Mouse (Mus musculus) gastrocnemius, postnatal 25 days (tissue): Measurements from ENCODE around the gene Pced1b. TPM values are rescaled to one million over a fixed set of nuclear protein-coding genes. Genes with fewer than 3 reads are reported as not detected.

Experiments
- DNase-seq: peaks from one replicate; pipeline ENCODE4 v3.0.0; 2022
- total RNA-seq, 2 experiments: library from RNA; stranded (reverse); gene quantifications; 1 replicate in 1 of 2; 2 replicates in 1 of 2; pipeline ENCODE4 v1.2.3; 2021

Gene Pced1b
- total RNA-seq, 2 experiments from 2014 or later = 0.87 to 1.2 TPM

DNA sequence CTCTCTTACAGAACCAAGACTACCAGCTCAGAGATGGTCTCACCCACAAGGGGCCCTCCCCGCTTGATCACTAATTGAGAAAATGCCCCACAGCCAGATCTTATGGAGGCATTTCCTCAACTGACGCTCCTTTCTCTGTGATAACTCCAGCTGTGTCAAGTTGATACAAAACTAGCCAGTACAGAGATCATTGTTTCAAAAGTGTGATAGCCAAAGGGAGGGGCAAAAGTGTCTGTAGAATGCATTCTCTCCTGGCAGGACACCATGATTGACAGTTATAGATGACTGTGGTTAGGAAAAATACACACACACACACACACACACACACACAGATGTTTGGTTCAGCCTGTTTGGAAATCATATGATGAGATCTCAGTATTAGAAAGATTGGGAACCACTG is 150.9 kb downstream of the Pced1b start:
- DNase-seq = no peak

DNA sequence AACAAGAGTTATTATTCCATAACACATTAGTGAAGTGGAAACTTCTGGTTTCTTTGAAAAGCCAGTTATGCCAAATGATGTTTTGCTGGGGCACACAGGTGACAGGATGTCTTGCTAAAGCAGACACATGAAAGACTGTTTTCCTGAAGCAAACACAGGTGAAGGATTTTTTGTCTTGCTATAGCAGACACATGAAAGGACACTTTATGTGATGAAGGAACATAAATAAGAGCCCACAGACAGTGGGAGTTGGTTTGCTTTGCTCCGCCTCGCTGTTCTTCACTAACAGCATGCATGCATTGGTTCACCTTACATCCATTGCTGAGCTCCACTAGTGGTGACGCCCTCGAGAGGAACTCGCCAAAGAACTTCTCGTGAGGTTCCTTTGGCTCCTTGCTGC is 154.0 kb downstream of the Pced1b start:
- no peak for DNase-seq

DNA sequence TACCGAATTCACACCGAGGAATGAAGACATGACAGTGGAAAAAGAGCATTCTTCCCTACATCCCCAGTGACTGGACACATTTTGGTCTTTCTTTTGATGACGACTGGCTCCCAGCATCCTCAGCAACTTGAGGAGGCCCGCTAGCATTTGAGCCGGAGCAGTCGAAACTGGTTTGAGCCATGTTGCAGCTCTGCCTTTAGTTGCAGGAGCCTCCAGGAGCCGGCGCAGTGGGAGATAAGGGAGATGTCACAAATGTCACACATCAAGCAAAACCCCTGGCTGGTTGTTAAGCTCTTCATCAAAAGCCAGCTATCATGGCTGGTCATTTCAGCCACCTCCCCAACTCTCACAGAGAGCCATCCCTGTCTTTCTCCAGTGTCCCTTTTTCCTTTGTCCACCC is 157.6 kb downstream of the Pced1b start:
- DNase-seq = no peak

DNA sequence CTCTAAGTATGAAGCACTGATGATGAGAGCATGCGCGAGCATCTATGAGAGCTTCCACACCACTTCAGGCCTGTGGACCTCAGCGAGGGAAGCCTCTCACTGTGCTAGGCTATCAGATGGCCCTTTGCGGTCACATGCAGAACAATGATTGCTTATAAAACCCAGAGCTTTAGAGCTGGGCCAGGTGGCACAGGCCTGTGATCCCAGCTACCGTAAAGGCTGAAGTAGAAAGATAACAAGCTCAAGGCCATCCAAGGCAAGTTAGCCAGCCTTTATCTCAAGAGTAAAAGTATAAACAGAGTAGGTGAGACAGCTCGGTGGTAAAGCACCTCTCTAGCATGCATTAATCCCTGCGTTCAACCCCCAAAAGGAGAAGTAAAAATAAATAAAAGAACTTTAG is 158.1 kb downstream of the Pced1b start:
- DNase-seq = no peak

DNA sequence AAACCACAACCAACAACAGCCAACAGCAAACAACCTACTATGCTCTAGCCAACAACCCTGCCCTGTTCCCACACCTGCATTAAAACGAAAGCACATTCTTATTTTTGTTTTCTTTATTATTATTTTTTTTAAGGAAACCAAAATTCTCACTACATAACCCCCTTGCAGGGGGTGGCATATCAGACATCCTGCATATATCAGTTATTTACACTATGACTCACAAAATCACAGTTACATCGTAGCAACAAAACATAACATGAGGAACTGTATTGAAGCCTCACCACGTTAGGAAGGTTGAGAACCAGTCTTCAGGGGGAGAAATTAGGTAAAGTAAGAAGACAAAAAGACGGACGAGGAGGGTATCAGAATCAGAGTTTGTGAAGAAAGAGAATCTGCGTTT is 159.2 kb downstream of the Pced1b start:
- DNase-seq = no peak

DNA sequence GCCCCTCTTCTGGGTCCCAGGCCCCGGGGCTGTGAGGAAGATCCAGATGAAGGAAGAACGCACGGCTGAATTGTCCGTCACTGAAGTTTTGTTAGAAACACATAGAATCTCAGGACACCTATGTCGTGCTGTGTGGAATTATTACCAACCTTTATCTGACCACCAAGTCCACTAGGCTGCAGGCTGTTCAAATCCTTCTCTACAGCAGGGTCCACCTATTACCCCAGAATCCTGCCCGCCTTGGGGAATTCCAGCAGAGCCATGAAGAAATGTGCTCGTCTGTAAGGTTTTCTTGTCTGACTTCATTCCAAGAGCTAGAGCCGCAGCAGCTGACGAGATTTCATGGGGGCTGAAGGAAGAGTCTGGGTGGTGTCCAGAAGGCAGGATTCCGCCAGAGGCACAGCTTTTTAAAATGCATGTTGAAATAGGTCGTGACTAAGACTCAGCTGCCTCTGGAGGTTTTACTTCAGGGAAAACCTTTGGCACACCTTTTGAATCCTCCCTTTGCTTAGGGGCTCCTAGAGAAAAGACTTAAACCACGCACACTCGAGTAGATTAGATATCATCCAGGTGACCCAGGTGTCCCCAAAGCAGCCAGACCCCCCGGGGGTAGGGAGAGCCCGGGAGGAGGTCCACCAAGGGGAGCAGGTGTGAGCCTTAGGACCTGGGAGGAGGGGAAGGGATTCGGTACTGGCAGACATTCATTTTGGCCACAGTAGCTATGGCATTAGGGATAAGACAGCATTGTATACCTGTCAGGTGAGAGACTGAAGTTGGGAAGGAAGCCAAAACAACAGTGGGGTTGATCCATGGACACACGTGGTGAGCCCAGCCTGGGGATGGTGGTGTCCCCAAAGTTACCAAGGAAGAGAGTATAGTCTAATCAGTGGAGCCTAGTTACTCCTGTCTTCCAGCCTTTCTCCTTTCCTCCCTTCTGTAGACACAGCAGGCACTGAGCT is 160.9 kb downstream of the Pced1b start:
- DNase-seq = peak; percentile 10

DNA sequence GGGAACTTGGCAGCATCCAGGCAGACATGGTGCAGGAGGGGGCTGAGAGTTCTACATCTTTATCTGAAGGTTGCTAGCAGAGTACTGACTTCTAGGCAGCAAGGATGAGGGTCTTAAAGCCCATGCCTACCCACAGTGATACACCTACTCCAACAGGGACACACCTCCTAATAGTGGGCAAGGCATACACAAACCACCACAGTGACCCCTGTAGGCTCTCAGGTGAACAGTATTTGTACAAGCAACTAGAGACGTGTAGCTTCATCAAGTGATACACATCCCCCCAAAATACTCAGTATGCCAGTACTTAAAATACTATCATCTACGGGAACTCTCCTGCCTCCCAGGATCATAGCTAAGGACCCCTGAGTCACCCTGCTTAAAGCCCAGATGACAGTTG is 164.2 kb downstream of the Pced1b start:
- DNase-seq = no peak

DNA sequence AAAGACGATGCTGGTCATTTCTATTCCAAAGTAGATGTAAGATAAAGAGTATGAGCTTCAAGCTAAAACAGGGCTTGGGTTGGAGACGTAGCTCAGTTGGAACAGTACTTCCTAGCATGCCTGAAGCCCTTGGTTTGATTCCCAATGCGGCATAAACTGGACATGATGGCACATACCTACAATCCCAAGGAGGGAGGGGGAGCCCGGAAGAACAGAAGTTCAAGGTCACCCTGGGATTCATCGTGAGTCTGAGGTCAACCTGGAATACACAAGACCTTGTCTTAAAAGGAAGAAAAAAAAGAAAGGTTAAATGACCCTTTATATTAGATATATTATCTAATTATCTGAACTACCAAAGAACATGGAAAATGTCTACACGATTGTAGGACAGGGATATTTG is 164.8 kb downstream of the Pced1b start:
- DNase-seq = no peak

DNA sequence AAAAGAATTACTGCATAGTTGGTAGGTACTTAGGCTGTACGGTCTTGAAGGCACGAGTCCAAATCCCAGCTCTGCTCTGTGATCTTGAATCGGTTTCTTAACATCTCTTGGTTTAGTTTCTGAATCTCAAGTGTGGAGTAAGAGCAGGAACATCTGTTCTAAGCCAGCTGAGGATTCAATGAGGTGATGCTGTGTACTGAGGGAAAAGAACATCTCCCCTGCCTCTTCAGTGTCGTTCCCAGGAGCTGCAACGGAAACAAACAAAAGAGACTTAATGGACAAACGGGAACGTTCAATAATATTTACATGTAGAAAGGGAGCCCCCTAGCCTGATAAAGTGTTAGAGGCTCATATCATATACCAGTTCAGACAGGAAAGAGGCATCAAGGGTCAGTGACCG is 165.4 kb downstream of the Pced1b start:
- DNase-seq = no peak

DNA sequence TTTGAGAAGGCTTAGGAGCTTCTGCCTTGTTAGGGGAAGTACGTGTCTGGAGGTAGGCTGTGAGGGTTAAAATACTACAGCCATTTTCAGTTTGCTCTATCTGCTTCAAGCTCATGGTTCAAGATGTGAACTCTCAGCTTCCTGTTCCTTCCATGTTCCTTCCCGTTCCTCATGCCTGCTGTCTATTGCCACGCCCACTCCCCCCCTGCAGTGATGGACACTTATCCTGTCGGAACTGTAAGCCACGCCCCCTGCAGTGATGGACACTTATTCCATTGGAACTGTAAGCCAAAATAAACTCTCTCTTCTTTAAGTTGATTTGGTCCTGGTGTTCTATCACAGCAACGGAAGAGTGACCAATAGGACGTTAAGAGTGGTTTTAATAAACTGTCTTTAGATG is 166.0 kb downstream of the Pced1b start:
- no peak for DNase-seq

DNA sequence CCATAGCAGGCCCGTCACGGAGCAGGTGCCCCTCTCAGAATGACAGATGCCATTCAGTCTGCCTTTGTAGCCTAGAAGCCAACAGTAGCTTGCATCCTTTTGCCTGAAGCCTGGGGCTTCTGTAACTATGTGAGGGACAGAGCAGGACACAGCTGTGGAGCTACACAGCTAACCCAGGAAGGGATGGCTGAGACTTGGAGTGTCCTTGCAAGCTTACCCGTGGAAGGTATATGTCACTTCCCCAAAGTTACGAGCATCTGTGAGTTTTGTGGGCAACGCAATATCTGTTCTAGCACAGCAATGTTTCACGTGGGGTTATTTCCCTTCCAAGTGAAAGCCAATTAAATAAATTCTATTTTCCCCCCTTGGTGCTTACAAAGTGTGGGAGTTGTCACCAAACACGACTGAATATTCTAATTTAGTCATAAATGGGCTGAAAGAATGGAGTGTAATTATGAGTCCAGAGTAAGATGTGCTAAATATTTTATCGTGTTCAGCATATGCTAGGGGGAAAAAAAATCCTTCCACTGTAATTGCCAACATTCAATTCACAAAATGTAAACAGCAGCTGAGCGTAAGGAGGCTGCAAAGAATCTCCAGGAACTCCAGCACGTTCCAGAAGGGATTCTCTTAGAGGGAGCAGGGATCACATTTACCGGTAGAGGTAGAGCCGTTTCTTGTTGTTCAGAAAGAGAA is 168.0 kb downstream of the Pced1b start:
- DNase-seq = no peak

DNA sequence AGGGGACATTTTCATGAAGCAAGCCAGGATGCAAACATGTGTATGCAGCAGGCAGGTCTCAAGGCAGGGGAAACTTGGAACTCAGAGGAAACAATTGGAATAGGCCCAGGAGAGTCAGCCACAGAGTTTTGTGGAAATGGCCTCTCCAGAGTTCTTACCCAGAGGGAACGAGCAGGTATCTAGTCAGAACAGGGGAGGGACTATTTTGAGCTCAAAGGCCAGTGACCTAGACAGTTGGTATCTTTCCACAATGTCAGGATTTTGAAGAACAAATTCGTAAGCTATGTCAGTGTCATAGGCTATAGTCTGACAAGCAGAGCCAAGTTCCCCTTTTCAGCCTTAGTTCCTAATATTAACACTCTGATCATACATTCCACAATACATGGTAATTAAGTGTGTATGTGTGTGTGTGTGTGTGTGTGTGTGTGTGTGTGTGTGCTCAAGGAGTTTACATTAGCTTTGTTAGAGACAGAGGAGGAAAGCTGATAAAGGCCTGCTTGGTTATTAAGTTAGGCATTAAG is 168.6 kb downstream of the Pced1b start:
- DNase-seq = no peak

DNA sequence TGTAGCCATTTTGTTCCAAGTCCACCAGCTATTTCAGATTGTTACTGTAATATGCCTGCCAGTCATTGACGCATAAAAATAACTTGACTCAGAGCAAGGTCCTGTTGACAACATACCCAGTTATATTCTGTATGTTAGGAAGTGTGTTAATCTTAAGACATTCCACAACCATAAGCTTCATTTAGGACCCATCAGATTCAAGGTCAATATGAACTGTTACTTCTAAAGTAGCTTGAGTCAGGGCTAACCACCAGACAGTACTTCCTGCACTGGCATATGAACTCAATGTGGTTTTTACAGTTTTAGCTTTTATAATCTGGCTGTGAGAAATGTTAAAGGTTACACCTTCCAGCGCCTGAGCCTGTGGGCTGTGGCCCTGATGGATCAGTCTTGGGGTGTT is 173.4 kb downstream of the Pced1b start:
- no peak for DNase-seq

DNA sequence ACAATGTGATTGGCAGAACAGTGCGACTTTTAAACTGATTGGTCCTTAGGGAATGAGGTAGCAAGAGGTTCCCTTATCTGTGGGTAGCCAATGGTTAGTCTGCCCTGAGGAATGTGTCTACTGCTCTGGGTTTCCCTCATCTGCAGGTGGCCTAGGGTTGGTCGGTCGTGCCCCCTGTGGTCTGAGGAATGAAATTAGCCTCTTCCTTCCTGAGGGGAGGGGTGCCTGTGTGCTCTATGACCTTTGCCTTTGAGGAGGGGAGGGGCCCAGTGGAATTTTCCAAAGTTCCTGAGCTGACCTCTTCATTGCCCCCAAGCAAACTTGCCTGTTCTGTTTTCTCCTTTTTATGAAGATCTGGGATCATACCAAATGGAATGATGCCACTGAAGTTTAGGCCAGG is 174.6 kb downstream of the Pced1b start:
- DNase-seq = no peak

DNA sequence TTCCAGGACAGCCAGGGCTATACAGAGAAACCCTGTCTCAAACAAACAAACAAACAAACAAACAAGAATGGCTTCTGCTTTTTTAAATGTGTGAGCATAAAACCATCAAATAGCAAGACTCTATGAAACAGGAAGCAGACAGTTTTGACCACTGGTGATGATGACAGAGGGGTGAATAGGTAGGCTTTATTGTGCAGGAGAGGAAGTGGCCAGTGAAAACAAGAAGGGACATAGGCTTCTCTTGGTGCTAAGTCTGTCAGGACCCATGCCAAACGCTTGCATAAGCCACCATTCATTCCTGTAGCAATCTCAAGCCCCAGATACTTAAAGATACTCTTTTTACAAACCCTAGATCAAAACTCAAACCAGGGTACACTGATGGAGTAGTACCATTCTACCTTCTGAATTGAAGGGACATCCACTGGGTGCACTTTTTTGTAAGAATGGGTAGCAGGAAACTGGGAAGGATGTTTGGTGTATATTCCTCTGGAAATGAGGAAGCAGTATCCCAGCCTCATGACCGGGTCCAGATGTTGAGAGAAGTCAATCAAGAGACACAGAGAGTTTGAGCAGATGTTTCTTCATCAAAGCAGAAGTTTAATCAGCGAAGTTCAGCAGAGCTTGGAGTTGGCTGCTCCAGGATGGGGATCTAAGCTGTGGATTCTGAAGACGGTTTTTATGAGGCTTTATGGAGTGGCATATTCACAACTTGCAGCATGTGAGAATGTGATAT is 175.5 kb downstream of the Pced1b start:
- no peak for DNase-seq

DNA sequence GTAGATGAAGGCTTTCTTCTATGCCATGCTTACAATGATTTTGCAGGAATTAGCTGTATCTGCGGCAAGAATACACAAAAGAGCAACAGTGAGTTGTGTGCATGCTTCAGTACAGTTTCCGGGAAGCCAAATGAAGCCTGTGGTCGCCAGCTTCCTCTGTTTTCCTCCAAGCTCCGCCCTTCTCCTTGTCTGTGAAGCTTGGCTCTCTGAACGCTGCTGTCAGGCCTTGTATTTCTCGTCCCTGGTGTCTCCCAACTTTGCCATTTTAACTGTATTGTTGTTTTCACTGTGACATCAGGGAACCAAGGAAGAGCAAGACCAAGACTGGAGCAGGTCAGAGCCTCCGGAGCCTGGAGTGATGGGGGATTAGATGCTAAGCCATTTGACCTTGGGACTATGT is 177.5 kb downstream of the Pced1b start:
- no peak for DNase-seq

DNA sequence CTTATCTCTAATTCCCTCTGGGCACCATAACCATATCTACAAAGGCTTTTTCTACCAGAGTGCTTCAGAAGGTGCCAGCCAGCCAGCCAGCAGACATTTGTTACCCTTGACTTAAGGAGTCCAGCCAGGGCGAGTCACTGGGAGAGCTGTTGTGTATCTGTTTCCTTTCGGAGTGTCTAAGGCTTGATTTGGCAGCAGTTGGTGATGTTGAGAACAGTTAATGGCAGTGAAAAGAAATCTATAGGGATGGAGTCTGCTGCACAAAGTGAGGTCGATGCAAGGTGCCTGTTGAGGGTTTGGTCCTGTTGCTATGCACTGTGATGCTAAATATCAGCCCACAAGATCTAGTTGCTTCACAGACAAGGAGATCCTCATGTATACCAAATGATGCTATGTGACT is 178.1 kb downstream of the Pced1b start:
- DNase-seq = no peak

DNA sequence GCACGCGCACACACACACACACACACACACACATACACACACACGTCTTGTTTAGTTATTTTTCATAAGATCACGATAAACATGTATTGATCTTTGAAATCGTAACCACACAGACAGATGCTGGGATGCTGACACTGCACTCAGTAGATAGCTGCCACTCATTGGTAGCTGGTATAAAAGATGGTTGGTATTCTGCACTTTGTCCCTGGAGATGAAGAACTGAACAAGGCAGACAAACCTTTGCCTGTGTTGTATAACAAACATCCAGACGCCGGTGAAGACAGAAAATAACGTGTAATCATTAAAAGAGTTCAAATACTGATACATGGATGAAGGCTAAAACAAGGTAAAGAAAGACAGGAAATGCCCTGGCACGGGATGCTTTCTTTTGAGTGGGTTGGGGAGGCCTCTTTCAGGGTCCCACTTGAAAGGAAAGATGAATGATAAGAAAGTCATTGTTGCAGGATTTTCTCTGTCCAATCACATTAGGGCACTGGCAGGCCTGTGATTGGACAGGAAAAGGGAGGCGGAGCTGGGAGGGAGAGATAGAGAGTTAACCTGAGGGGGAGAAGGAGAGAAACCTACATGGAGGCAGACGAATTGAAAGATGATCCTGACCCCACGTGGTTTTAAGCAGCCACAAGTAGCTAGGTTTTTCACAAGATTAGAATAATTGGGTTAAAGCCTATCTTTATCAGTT is 182.4 kb downstream of the Pced1b start:
- no peak for DNase-seq

DNA sequence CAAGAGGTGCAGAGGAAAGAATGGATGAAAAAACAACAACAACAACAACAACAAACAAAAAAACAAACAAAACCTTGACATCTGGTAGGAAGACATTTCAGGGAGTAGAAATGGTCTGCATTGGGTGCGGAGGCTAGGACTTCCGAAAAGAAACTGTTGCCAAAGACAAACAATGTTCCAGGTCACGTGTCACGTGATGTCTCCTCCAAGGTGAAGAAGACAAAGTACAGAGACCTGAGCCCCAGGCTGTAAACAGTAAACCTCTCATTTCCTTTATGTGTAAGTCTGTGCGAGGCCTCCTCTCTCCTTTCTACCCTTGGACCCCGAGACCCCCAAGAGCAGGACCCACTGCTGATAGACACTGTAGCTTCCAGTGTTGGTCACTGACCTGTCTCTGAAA is 184.6 kb downstream of the Pced1b start:
- DNase-seq = no peak

DNA sequence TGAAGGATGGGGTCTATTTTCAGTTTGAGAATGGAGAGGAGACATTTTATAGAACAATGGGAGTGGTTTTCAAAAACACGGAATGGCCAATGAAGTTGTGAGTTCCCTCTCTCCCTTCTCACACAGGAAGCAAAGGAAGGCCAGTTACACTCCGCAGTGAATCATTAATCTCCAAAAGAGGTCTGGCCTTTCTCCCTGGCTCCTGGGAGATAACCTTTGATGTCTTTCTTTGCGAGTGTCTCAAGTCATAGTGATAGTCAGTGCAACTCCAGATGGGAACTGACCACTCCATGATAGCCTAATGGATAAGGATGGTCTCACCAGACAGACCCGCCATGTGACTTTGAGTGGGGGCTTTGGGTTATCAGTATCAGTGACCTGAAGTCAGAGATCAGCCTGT is 185.3 kb downstream of the Pced1b start:
- DNase-seq = no peak
